ENCODE assay signal across 14 mouse cellular contexts in the genomic region with DNA sequence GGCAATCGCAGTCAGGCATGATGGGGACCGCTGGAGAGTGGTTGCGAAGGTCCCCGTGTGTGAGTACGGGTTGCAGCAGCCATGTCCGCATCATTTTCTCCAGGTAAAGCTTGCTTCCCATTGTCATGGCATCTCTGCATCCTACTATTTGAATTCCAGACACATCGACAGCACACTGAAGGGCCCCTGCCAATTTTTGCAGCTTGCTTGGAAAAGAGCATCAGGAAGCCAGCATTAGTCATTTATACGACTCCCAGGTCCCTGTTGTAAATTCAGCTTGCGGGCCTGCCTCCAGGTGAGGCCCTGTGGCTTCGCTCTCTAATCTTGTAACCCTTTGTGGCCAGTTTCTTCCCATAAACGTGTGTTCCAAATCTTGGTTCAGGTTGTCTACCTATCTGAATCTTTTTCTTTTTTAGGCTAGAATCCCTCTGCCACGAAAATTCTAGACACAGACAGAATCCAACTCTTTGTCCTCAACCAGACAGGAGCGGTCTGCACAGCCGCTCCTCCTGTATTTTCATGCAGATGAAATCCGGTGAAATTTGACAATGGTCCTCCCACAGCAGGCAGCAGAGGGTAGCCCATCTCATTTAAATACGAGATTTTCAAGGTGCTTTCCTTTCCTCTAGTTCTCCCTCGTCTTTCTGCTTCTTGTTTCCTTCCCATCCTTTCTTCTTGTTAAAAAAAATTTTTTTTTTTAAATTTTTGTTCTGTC. TPM values are rescaled to one million over a fixed set of nuclear protein-coding genes. Genes with fewer than 3 reads are reported as not detected.
DNase-seq lines count a peak whose midpoint lies in the region; ATAC-seq and TF ChIP-seq lines count a peak whose summit lies in the region.
"Had no signal": no experiment of that assay in that cellular context is flagged by ENCODE, and none has a peak within 500 bp of the region (broad histone marks: within the 10 kb centered on the region; RNA-seq: fewer than 3 reads in every experiment).

No protein-coding gene starts in this region.

- no peak overlapping the region for H3K4me3 ChIP-seq in forebrain, postnatal 0 days (ENCODE audit: low read depth, low read length)
- H3K4me3 ChIP-seq in limb, embryonic 15.5 days = no peak overlapping the region
- 0 out of 2 replicates have a peak overlapping the region, but pooled peaks have one; percentile 5 for H3K4me3 ChIP-seq in neural tube, embryonic 15.5 days (replicated peaks)
- H3K4me3 ChIP-seq: intestine, embryonic 15.5 days; liver, embryonic 15.5 days had no signal

- no peak overlapping the region for H3K9ac ChIP-seq in forebrain, postnatal 0 days
- no peak overlapping the region for H3K9ac ChIP-seq in limb, embryonic 15.5 days
- H3K9ac ChIP-seq in neural tube, embryonic 15.5 days (replicated peaks) = peak overlapping the region; percentile 12; the same call in 1 of the 2 replicates
- H3K9ac ChIP-seq: intestine, embryonic 15.5 days; liver, embryonic 15.5 days had no signal

- TF ChIP-seq CTCF in forebrain, postnatal 0 days (IDR thresholded peaks at IDR 0.05; ENCODE audit: low read depth) = no peak

- H3K27me3 ChIP-seq in forebrain, postnatal 0 days (ENCODE audit: insufficient read depth, low read length) = no peaks in the 10 kb centered on the region
- no peaks in the 10 kb centered on the region for H3K27me3 ChIP-seq in limb, embryonic 15.5 days
- no peaks in the 10 kb centered on the region for H3K27me3 ChIP-seq in neural tube, embryonic 15.5 days (replicated peaks)
- H3K27me3 ChIP-seq: intestine, embryonic 15.5 days had no signal

- no peaks in the 10 kb centered on the region for H3K9me3 ChIP-seq in forebrain, postnatal 0 days (ENCODE audit: low read length)
- no peaks in the 10 kb centered on the region for H3K9me3 ChIP-seq in limb, embryonic 15.5 days
- no peaks in the 10 kb centered on the region for H3K9me3 ChIP-seq in neural tube, embryonic 15.5 days (replicated peaks)
- H3K9me3 ChIP-seq: intestine, embryonic 15.5 days; liver, embryonic 15.5 days had no signal

- H3K4me2 ChIP-seq in forebrain, postnatal 0 days (ENCODE audit: low read depth) = peak overlapping the region; percentile 9; the same call in 1 of the 2 replicates
- peak overlapping the region; percentile 19; the same call in 1 of the 2 replicates for H3K4me2 ChIP-seq in limb, embryonic 15.5 days
- H3K4me2 ChIP-seq in neural tube, embryonic 15.5 days = peak overlapping the region; percentile 42
- H3K4me2 ChIP-seq: intestine, embryonic 15.5 days; liver, embryonic 15.5 days had no signal

- 22% methylated on average over 17 of the region's 17 CpGs for WGBS in forebrain, postnatal 0 days
- 22% methylated on average over 17 of the region's 17 CpGs for WGBS in limb, embryonic 15.5 days
- WGBS in neural tube, embryonic 15.5 days = 8% methylated on average over 17 of the region's 17 CpGs

- H3K27ac ChIP-seq in forebrain, postnatal 0 days (ENCODE audit: low read depth, low read length) = no peak overlapping the region
- H3K27ac ChIP-seq in limb, embryonic 15.5 days = no peak overlapping the region
- H3K27ac ChIP-seq in neural tube, embryonic 15.5 days (replicated peaks) = peak overlapping the region; percentile 79
- H3K27ac ChIP-seq: intestine, embryonic 15.5 days; liver, embryonic 15.5 days; macrophage had no signal

- no peaks in the 10 kb centered on the region for H3K4me1 ChIP-seq in forebrain, postnatal 0 days (ENCODE audit: insufficient read depth)
- H3K4me1 ChIP-seq in limb, embryonic 15.5 days = peaks cover 13% of the 10 kb centered on the region; the same call in 1 of the 2 replicates
- H3K4me1 ChIP-seq in neural tube, embryonic 15.5 days = peaks cover 14% of the 10 kb centered on the region
- H3K4me1 ChIP-seq: intestine, embryonic 15.5 days; liver, embryonic 15.5 days had no signal

- peak; percentile 31 for DNase-seq in layer of hippocampus, adult 9-11 months
- no peak for DNase-seq in layer of hippocampus, adult 11-12 months (ENCODE audit: low spot score)
- DNase-seq in forebrain, postnatal 0 days = peak; percentile 53
- no peak for DNase-seq in lung, adult 18-20 months
- DNase-seq in right cerebral cortex, adult 18-20 months = no peak
- DNase-seq: cerebellum, adult 18-20 months; kidney, postnatal 14 days had no signal

- peak; percentile 40; the same call in 1 of the 2 replicates for ATAC-seq in forebrain, postnatal 0 days
- no peak for ATAC-seq in limb, embryonic 15.5 days (ENCODE audit: insufficient number of reproducible peaks, low FRiP score, low TSS enrichment, low read depth)
- peak; percentile 79 for ATAC-seq in neural tube, embryonic 15.5 days (ENCODE audit: low FRiP score)
- ATAC-seq: activated CD4-positive, CD25-positive, alpha-beta regulatory T cell, adult 4 months; intestine, embryonic 15.5 days had no signal

- H3K36me3 ChIP-seq in forebrain, postnatal 0 days (ENCODE audit: insufficient read depth) = no peaks in the 10 kb centered on the region
- no peaks in the 10 kb centered on the region for H3K36me3 ChIP-seq in limb, embryonic 15.5 days
- no peaks in the 10 kb centered on the region for H3K36me3 ChIP-seq in neural tube, embryonic 15.5 days
- H3K36me3 ChIP-seq: intestine, embryonic 15.5 days; liver, embryonic 15.5 days had no signal

RNA-seq across cellular contexts. Expression of gene Fbxo3, which starts 34.7 kb away (rescaled TPM):
- 65.2 and 78.2 TPM in 2 replicates for total RNA-seq in forebrain, postnatal 0 days (2014; rRNA removed)
- polyA plus RNA-seq in forebrain, postnatal 0 days (2015; fragmentation: Nextera tagmentation; extraction: Ambion mirVana) = 41.6 and 54.9 TPM in 2 replicates
- 52.0 and 53.5 TPM in 2 replicates for polyA plus RNA-seq in limb, embryonic 15.5 days (2015; fragmentation: Nextera tagmentation; extraction: Ambion mirVana)
- 70.0 and 70.9 TPM in 2 replicates for polyA plus RNA-seq in neural tube, embryonic 15.5 days (2015; fragmentation: Nextera tagmentation; extraction: Ambion mirVana)

RNA-seq across cellular contexts. Expression of gene Lmo2, which starts 35.0 kb away (rescaled TPM):
- total RNA-seq in forebrain, postnatal 0 days (2014; rRNA removed) = 19.9 and 23.8 TPM in 2 replicates
- polyA plus RNA-seq in forebrain, postnatal 0 days (2015; fragmentation: Nextera tagmentation; extraction: Ambion mirVana) = 26.9 and 27.8 TPM in 2 replicates
- 16.4 and 18.7 TPM in 2 replicates for polyA plus RNA-seq in limb, embryonic 15.5 days (2015; fragmentation: Nextera tagmentation; extraction: Ambion mirVana)
- 49.6 and 55.4 TPM in 2 replicates for polyA plus RNA-seq in neural tube, embryonic 15.5 days (2015; fragmentation: Nextera tagmentation; extraction: Ambion mirVana)

RNA-seq across cellular contexts. Expression of gene 4931422A03Rik, which starts 35.4 kb away (rescaled TPM):
- total RNA-seq in forebrain, postnatal 0 days (2014; rRNA removed) = not detected in 2 replicates
- 0.84 and 0.94 TPM in 2 replicates for polyA plus RNA-seq in forebrain, postnatal 0 days (2015; fragmentation: Nextera tagmentation; extraction: Ambion mirVana)
- polyA plus RNA-seq in limb, embryonic 15.5 days (2015; fragmentation: Nextera tagmentation; extraction: Ambion mirVana) = 2.3 TPM in 2 replicates
- polyA plus RNA-seq in neural tube, embryonic 15.5 days (2015; fragmentation: Nextera tagmentation; extraction: Ambion mirVana) = 2.5 and 3.1 TPM in 2 replicates
- total RNA-seq: left cerebral cortex, postnatal 25 days had no signal
- polyA plus RNA-seq: macrophage had no signal

Comparison
In these comparisons a context has a peak if more than half of its experiments do, and no peak if none do; other contexts are left out.
1. DNase-seq: peak in layer of hippocampus, adult 9-11 months (single experiment) and forebrain, postnatal 0 days (single experiment); none in layer of hippocampus, adult 11-12 months (single experiment), lung, adult 18-20 months (0 of 2) and right cerebral cortex, adult 18-20 months (single experiment).
2. Peak in every context shown above with its lines, with median percentiles within 50 percentile points of each other: H3K4me2 ChIP-seq.